ENCODE assay signal across 8 mouse cellular contexts in the genomic region with DNA sequence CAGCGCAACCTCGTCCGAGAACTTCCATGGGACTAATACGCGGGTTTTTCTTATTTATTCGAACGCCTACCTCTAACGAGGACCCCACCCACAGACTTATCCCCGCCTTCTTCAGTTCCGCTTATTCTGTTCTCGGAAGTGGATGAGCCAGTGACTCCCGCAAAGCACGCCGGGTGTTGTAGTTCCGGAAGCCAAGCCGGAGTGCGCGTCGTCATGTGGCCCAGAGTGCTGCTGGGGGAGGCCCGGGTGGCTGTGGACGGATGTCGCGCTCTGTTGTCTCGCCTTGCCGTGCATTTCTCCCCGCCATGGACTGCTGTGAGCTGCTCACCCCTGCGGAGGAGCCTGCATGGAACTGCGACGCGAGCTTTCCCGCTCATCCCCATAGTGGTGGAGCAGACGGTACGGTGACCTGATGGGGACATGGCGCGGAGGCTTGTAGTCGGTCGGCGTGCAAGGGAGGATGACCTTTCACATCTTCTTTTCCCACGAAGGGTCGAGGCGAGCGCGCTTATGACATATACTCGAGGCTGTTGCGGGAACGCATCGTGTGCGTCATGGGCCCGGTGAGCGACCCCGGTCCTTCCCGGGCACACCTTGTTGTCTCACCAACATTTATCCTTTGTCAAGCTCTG. TPM values are rescaled to one million over a fixed set of nuclear protein-coding genes. Genes with fewer than 3 reads are reported as not detected.
DNase-seq lines count a peak whose midpoint lies in the region; ATAC-seq and TF ChIP-seq lines count a peak whose summit lies in the region.

A gene (plus strand): TSS at position 191 of the 632 bp plus-strand sequence.

- H3K9ac ChIP-seq in heart, embryonic 15.5 days: peak within 1 kb of the TSS; percentile 77
- peak within 1 kb of the TSS; percentile 68 for H3K9ac ChIP-seq in liver, embryonic 14.5 days (replicated peaks)
- peak within 1 kb of the TSS; percentile 76 for H3K9ac ChIP-seq in neural tube, embryonic 11.5 days (ENCODE audit: low read length)
- H3K9ac ChIP-seq in stomach, postnatal 0 days (ENCODE audit: low read length): peak within 1 kb of the TSS; percentile 74

- peak within 1 kb of the TSS; percentile 85 for H3K4me3 ChIP-seq in forebrain, embryonic 10.5 days
- H3K4me3 ChIP-seq in heart, embryonic 15.5 days: peak within 1 kb of the TSS; percentile 79
- peak within 1 kb of the TSS; percentile 74 to 76 for H3K4me3 ChIP-seq in liver, embryonic 14.5 days (ENCODE audit: insufficient read depth in 1 of 2, low read depth in 2 of 2, low read length in 2 of 2)
- peak within 1 kb of the TSS; percentile 75 for H3K4me3 ChIP-seq in neural tube, embryonic 11.5 days (ENCODE audit: low read depth, low read length)
- H3K4me3 ChIP-seq in stomach, postnatal 0 days (ENCODE audit: low read depth, low read length): peak within 1 kb of the TSS; percentile 66

- peak; percentile 97 for ATAC-seq in heart, embryonic 15.5 days (replicated peaks; ENCODE audit: insufficient number of reproducible peaks, insufficient read depth, low FRiP score, low read depth)
- ATAC-seq in liver, embryonic 14.5 days (ENCODE audit: insufficient read depth): peak; percentile 98
- peak; percentile 95 for ATAC-seq in neural tube, embryonic 11.5 days (ENCODE audit: insufficient read depth, low FRiP score, low TSS enrichment)
- ATAC-seq in stomach, postnatal 0 days (ENCODE audit: low FRiP score, low TSS enrichment): peak; percentile 96

- under 1% methylated on average over 52 of the region's 52 CpGs for WGBS in forebrain, embryonic 10.5 days
- under 1% methylated on average over 52 of the region's 52 CpGs for WGBS in heart, embryonic 15.5 days
- under 1% methylated on average over 52 of the region's 52 CpGs for WGBS in liver, embryonic 14.5 days (ENCODE audit: insufficient replicate concordance)
- WGBS in neural tube, embryonic 11.5 days: under 1% methylated on average over 52 of the region's 52 CpGs
- under 1% methylated on average over 52 of the region's 52 CpGs for WGBS in stomach, postnatal 0 days

- H3K4me1 ChIP-seq in forebrain, embryonic 10.5 days: peaks cover 10% of the 10 kb centered on the region
- H3K4me1 ChIP-seq in heart, embryonic 15.5 days (replicated peaks): peaks cover 11% of the 10 kb centered on the region
- H3K4me1 ChIP-seq in liver, embryonic 14.5 days (replicated peaks; ENCODE audit: control insufficient read depth in 2 of 2, insufficient read depth in 2 of 2, low read length in 1 of 2): peaks cover 5 to 6% of the 10 kb centered on the region in 2 experiments; a peak in 3 of 4 replicates
- no peaks in the 10 kb centered on the region for H3K4me1 ChIP-seq in neural tube, embryonic 11.5 days (ENCODE audit: control insufficient read depth, insufficient read depth, low read length)
- no peaks in the 10 kb centered on the region; the same call in 1 of the 2 replicates for H3K4me1 ChIP-seq in stomach, postnatal 0 days (replicated peaks; ENCODE audit: control insufficient read depth, insufficient read depth)

- H3K27ac ChIP-seq in forebrain, embryonic 10.5 days: peak within 1 kb of the TSS; percentile 92
- peak within 1 kb of the TSS; percentile 68 for H3K27ac ChIP-seq in heart, embryonic 15.5 days
- H3K27ac ChIP-seq in liver, embryonic 14.5 days: peak within 1 kb of the TSS; percentile 57
- H3K27ac ChIP-seq in neural tube, embryonic 11.5 days (ENCODE audit: low read depth, low read length): peak within 1 kb of the TSS; percentile 61; the same call in 1 of the 2 replicates
- peak within 1 kb of the TSS; percentile 58; the same call in 1 of the 2 replicates for H3K27ac ChIP-seq in stomach, postnatal 0 days (replicated peaks)

- TF ChIP-seq CTCF in liver, embryonic 14.5 days (IDR thresholded peaks at IDR 0.05; ENCODE audit: low read depth): no peak
- TF ChIP-seq CTCF in stomach, postnatal 0 days (IDR thresholded peaks at IDR 0.05; ENCODE audit: low read depth): no peak

- no peaks in the 10 kb centered on the region for H3K9me3 ChIP-seq in forebrain, embryonic 10.5 days
- H3K9me3 ChIP-seq in heart, embryonic 15.5 days (replicated peaks): no peaks in the 10 kb centered on the region
- H3K9me3 ChIP-seq in liver, embryonic 14.5 days (ENCODE audit: control insufficient read depth, low read length): no peaks in the 10 kb centered on the region
- H3K9me3 ChIP-seq in neural tube, embryonic 11.5 days (ENCODE audit: control insufficient read depth, low read length): no peaks in the 10 kb centered on the region
- H3K9me3 ChIP-seq in stomach, postnatal 0 days (ENCODE audit: control insufficient read depth, low read length): no peaks in the 10 kb centered on the region

- H3K4me2 ChIP-seq in heart, embryonic 15.5 days: peak within 1 kb of the TSS; percentile 85
- H3K4me2 ChIP-seq in liver, embryonic 14.5 days (ENCODE audit: low read depth): peak within 1 kb of the TSS; percentile 94
- H3K4me2 ChIP-seq in neural tube, embryonic 11.5 days (ENCODE audit: low read depth): peak within 1 kb of the TSS; percentile 66
- peak within 1 kb of the TSS; percentile 83 for H3K4me2 ChIP-seq in stomach, postnatal 0 days (replicated peaks; ENCODE audit: low read depth)

- no peaks in the 10 kb centered on the region for H3K27me3 ChIP-seq in forebrain, embryonic 10.5 days (ENCODE audit: poor library complexity, severe bottlenecking)
- no peaks in the 10 kb centered on the region for H3K27me3 ChIP-seq in heart, embryonic 15.5 days
- no peaks in the 10 kb centered on the region for H3K27me3 ChIP-seq in liver, embryonic 14.5 days (ENCODE audit: control insufficient read depth, insufficient read depth, low read length)
- no peaks in the 10 kb centered on the region for H3K27me3 ChIP-seq in neural tube, embryonic 11.5 days (ENCODE audit: control insufficient read depth, insufficient read depth, low read length)
- no peaks in the 10 kb centered on the region for H3K27me3 ChIP-seq in stomach, postnatal 0 days (ENCODE audit: control insufficient read depth, insufficient read depth, low read length)

- DNase-seq in CD8-positive naive resting alpha-beta T cell, adult 2 months (ENCODE audit: low read depth in 2 of 2, low spot score in 2 of 2): peak; percentile 93 to 96
- peak; percentile 96 for DNase-seq in c-Kit-positive CD71-negative TER-119-negative erythroid progenitor cells, embryonic 14.5 days (ENCODE audit: low read depth)
- peak; percentile 95 for DNase-seq in forebrain, embryonic 10.5 days (ENCODE audit: extremely low spot score, low spot score)
- peak; percentile 97 to 98 for DNase-seq in kidney, postnatal 25 days
- peak; percentile 92 to 96 (median 93) for DNase-seq in liver, embryonic 14.5 days (ENCODE audit: low read depth in 3 of 3, low spot score in 3 of 3)
- peak; percentile 94 for DNase-seq in neural tube, embryonic 11.5 days (ENCODE audit: low spot score)
- DNase-seq in stomach, postnatal 0 days (ENCODE audit: low spot score): peak; percentile 95

- peaks cover 42% of the 10 kb centered on the region for H3K36me3 ChIP-seq in forebrain, embryonic 10.5 days (replicated peaks)
- H3K36me3 ChIP-seq in heart, embryonic 15.5 days: peaks cover 31% of the 10 kb centered on the region; the same call in 1 of the 2 replicates
- H3K36me3 ChIP-seq in liver, embryonic 14.5 days (replicated peaks; ENCODE audit: control insufficient read depth, insufficient read depth, low read depth): peaks cover 10% of the 10 kb centered on the region
- H3K36me3 ChIP-seq in neural tube, embryonic 11.5 days (ENCODE audit: control insufficient read depth, insufficient read depth, low read length): peaks cover 16% of the 10 kb centered on the region
- peaks cover 12% of the 10 kb centered on the region; the same call in 1 of the 2 replicates for H3K36me3 ChIP-seq in stomach, postnatal 0 days (ENCODE audit: control insufficient read depth, insufficient read depth, low read length)

- no peak for TF ChIP-seq EP300 in liver, embryonic 14.5 days (IDR thresholded peaks at IDR 0.05; ENCODE audit: low read depth)
- TF ChIP-seq EP300 in stomach, postnatal 0 days (optimal IDR thresholded peaks at IDR 0.05): no peak

RNA-seq across cellular contexts. Expression of the gene that starts here (rescaled TPM):
- 186 and 188 TPM in 2 replicates for polyA plus RNA-seq in forebrain, embryonic 10.5 days (2016; fragmentation: Nextera tagmentation; extraction: Ambion mirVana)
- 103 and 114 TPM in 2 replicates for polyA plus RNA-seq in heart, embryonic 15.5 days (2015; fragmentation: Nextera tagmentation; extraction: Ambion mirVana)
- 63.9 and 71.2 TPM in 2 replicates for polyA plus RNA-seq in liver, embryonic 14.5 days (2012; rRNA removed)
- polyA plus RNA-seq in liver, embryonic 14.5 days (2014; fragmentation: Nextera tagmentation; extraction: Ambion mirVana): 79.3 and 81.0 TPM in 2 replicates
- polyA plus RNA-seq in neural tube, embryonic 11.5 days (2014; fragmentation: Nextera tagmentation; extraction: Ambion mirVana): 142 and 156 TPM in 2 replicates
- polyA plus RNA-seq in stomach, postnatal 0 days (2015; fragmentation: Nextera tagmentation; extraction: Ambion mirVana): 87.0 and 88.6 TPM in 2 replicates

Comparison
In these comparisons a context has a peak if more than half of its experiments do, and no peak if none do; other contexts are left out.
1. Peak in every context shown above with its lines: DNase-seq, ATAC-seq, H3K4me3 ChIP-seq and H3K27ac ChIP-seq.